Mouse (Mus musculus): ENCODE measurements at regions not wholly inside any gene's neighbourhood (a gene's known extent, or its start where the extent isn't known, plus 50 kb on each side); places are given as distances from the start of the nearest gene placed in this dataset.

- TF ChIP-seq CTCF (IDR thresholded peaks at IDR 0.05; ENCODE audit: borderline replicate concordance, insufficient read depth, low read depth, low read length) (no peak), POLR2A (IDR thresholded peaks at IDR 0.05; ENCODE audit: borderline replicate concordance, insufficient read depth, low read length) (no peak)
Measured at GRCm38 (mm10) chr9:43981376-43981775, 61.8 kb upstream of the Thy1 start.
